28 mouse cellular contexts compared by ENCODE assay signal in genomic region chr5:139832125-139832524, GRCm38 (mm10). TPM values are rescaled to one million over a fixed set of nuclear protein-coding genes. Genes with fewer than 3 reads are reported as not detected.
"Had no signal": no experiment of that assay in that cellular context is flagged by ENCODE, and none has a peak within 500 bp of the region (broad histone marks: within the 10 kb centered on the region; RNA-seq: fewer than 3 reads in every experiment).

No protein-coding gene starts in this region.

- H3K4me1 ChIP-seq: intestine, embryonic 15.5 days; limb, embryonic 12.5 days; limb, embryonic 15.5 days; neural tube, embryonic 12.5 days; neural tube, embryonic 15.5 days; stomach, embryonic 15.5 days had no signal

- H3K4me3 ChIP-seq: intestine, embryonic 15.5 days; left cerebral cortex, adult 2 months; limb, embryonic 12.5 days; limb, embryonic 15.5 days; liver, embryonic 13.5 days; midbrain, embryonic 10.5 days; neural tube, embryonic 12.5 days; neural tube, embryonic 15.5 days; stomach, embryonic 15.5 days had no signal

- H3K27ac ChIP-seq: intestine, embryonic 15.5 days; left cerebral cortex, adult 2 months; limb, embryonic 12.5 days; limb, embryonic 15.5 days; liver, embryonic 13.5 days; midbrain, embryonic 10.5 days; neural tube, embryonic 12.5 days; neural tube, embryonic 15.5 days; stomach, embryonic 15.5 days had no signal

- H3K9me3 ChIP-seq: intestine, embryonic 15.5 days; limb, embryonic 12.5 days; limb, embryonic 15.5 days; liver, embryonic 13.5 days; midbrain, embryonic 10.5 days; neural tube, embryonic 12.5 days; neural tube, embryonic 15.5 days; stomach, embryonic 15.5 days had no signal

- H3K9ac ChIP-seq: intestine, embryonic 15.5 days; limb, embryonic 12.5 days; limb, embryonic 15.5 days; liver, embryonic 13.5 days; neural tube, embryonic 12.5 days; neural tube, embryonic 15.5 days; stomach, embryonic 15.5 days had no signal

- H3K36me3 ChIP-seq: intestine, embryonic 15.5 days; limb, embryonic 12.5 days; limb, embryonic 15.5 days; liver, embryonic 13.5 days; midbrain, embryonic 10.5 days; neural tube, embryonic 12.5 days; neural tube, embryonic 15.5 days; stomach, embryonic 15.5 days had no signal

- H3K4me2 ChIP-seq: intestine, embryonic 15.5 days; limb, embryonic 12.5 days; limb, embryonic 15.5 days; liver, embryonic 13.5 days; neural tube, embryonic 12.5 days; neural tube, embryonic 15.5 days; stomach, embryonic 15.5 days had no signal

- H3K27me3 ChIP-seq: intestine, embryonic 15.5 days; limb, embryonic 15.5 days; neural tube, embryonic 12.5 days; stomach, embryonic 15.5 days had no signal

- ATAC-seq: intestine, embryonic 15.5 days had no signal

- DNase-seq: kidney, adult 11 months; kidney, adult 8-10 months; kidney, postnatal 10 days; kidney, postnatal 36 days; layer of hippocampus, postnatal 36 days; left cerebral cortex, postnatal 4 days; liver, embryonic 13.5 days; lung, adult 2 months; lung, postnatal 14 days; lung, postnatal 4 days; midbrain, embryonic 14.5 days; retina, postnatal 1 day; right cerebral cortex, postnatal 25 days; spleen, adult 18-20 months; thymus, postnatal 4 days had no signal

RNA-seq across cellular contexts. Expression of gene Gm26938, which starts 5.9 kb away (rescaled TPM):
- total RNA-seq: layer of hippocampus, adult 8-10 months; layer of hippocampus, postnatal 10 days; layer of hippocampus, postnatal 36 days; left cerebral cortex, adult 2 months; left cerebral cortex, postnatal 10 days; left cerebral cortex, postnatal 4 days; megakaryocyte progenitor cell, adult 5-6 weeks had no signal
- polyA plus RNA-seq: limb, embryonic 15.5 days; liver, embryonic 13.5 days; lung, adult 2 months; lung, embryonic 16.5 days; midbrain, embryonic 10.5 days; neural tube, embryonic 12.5 days; neural tube, embryonic 15.5 days; stomach, embryonic 15.5 days had no signal

RNA-seq across cellular contexts. Expression of gene Tmem184a, which starts 12.4 kb away (rescaled TPM):
- total RNA-seq: megakaryocyte progenitor cell, adult 5-6 weeks had no signal
